Mouse (Mus musculus): ENCODE measurements around the gene Frem2. TPM values are rescaled to one million over a fixed set of nuclear protein-coding genes. Genes with fewer than 3 reads are reported as not detected.

Gene Frem2
- total RNA-seq, 2 experiments from 2014 or later, result 1.4 to 2.2 TPM

DNA sequence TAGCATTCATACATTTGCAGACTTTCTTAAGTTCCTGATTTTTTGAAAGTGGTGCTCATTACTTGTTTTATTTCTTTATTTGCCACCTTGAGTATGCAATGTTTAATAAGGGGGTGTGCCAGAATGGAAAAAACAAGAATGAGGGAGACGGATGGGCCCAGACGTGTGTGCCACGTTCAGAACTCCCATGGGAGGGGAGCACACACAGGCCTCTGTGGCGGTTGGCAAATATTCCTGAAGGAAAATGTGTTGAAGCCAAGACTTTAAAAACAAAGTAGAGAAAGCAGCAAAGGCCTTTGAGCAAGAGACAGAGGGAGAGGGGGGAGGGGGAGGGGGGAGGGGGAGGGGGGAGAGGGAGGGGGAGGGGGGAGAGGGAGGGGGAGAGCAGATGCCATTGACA lies 47.3 kb downstream of the Frem2 start:
- no peak overlapping the region for H3K27ac ChIP-seq
- DNase-seq (ENCODE audit: extremely low spot score in 1 of 2, low spot score in 2 of 2), result no peak
- no peak for TF ChIP-seq CTCF (IDR thresholded peaks at IDR 0.05)
- H3K4me3 ChIP-seq, result no peak overlapping the region
- intact Hi-C loops (cut with DNase I), result no loop called here

DNA sequence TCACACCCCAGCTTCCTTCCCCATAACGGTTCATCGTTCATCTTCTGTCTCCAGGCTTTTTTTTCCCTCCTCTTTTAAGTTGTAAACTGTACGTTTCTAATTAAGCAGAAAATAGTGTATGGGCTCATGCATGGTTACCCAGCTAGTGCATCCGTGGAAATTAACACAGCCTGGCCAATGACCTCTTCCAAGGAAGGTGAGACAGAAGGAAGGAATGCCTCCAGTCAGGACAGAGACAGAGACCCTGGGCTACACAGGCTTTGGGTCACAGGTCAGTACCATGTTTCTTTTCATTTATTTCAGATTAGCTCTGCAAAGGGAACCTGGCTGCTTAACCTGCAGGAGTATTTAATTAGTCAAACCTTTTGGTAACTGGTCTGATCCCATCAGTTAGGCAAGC lies 57.0 kb downstream of the Frem2 start:
- intact Hi-C loops (cut with DNase I), result no loop called here
- no peak overlapping the region for H3K4me3 ChIP-seq
- no peak for TF ChIP-seq CTCF (IDR thresholded peaks at IDR 0.05)
- no peak for DNase-seq (ENCODE audit: extremely low spot score in 1 of 2, low spot score in 2 of 2)
- H3K27ac ChIP-seq, result no peak overlapping the region

DNA sequence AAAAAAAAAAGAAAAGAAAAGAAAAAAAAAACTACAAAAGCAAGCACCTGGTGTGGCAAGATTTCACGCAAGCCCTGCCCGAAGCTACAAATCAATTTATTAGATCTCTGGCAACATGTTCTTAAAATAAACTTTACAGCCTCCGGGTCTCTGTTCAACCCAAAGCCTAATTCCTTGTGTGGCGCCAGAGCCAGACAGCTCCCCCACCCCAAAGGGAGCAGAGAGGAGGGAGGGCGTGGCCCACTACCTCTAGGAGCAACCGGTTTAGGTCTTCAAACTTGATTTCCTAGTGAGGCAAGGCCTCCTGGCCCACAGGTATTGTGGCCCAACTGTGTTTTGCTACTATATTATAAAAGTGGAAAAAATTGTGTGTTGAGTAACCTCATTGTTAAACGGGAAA lies 57.8 kb downstream of the Frem2 start:
- intact Hi-C loops (cut with DNase I), result loop anchor here (10.0 kb wide), 1 partner anchor 715 kb away; no protein-coding TSS in a partner anchor
- no peak overlapping the region for H3K4me3 ChIP-seq

DNA sequence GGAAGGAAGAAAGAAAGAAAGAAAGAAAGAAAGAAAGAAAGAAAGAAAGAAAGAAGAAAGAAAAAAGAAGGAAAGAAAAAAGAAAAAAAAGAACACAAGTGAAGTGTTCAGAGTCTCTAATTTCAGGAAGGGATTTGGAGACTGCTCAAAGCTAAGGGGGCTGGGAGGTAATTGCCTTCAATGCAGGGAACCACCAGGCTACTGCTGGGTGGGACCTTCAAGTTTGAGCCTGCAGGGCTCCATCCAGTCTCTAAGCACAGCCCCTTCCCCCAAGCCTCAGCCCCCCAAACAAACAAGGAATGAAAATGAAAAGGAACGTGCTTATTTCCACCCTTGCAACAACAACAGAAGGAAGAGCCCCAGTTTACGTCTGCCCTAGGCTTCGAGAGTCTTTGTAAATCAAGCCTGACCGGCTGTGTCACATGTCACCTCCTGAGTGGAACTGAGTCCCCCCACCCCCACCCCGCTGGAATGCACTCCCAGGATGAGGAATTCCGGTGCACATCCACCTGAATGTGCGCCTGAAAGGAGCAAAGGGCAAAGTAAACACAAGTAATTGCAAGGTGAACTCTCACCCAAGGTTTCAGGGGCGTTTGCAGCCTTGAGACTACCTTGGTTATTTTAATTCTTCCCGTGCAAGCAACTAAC lies 58.9 kb downstream of the Frem2 start:
- TF ChIP-seq CTCF (IDR thresholded peaks at IDR 0.05), result no peak
- intact Hi-C loops (cut with DNase I), result loop anchor here (10.0 kb wide), 1 partner anchor 717 kb away; no protein-coding TSS in a partner anchor
- H3K4me3 ChIP-seq, result no peak overlapping the region
- H3K27ac ChIP-seq, result no peak overlapping the region
- no peak for DNase-seq (ENCODE audit: extremely low spot score in 1 of 2, low spot score in 2 of 2)

More for the DNA sequence above, 57.8 kb downstream of the Frem2 start:
- H3K27ac ChIP-seq, result no peak overlapping the region
- DNase-seq (ENCODE audit: extremely low spot score in 1 of 2, low spot score in 2 of 2), result no peak
- no peak for TF ChIP-seq CTCF (IDR thresholded peaks at IDR 0.05)

DNA sequence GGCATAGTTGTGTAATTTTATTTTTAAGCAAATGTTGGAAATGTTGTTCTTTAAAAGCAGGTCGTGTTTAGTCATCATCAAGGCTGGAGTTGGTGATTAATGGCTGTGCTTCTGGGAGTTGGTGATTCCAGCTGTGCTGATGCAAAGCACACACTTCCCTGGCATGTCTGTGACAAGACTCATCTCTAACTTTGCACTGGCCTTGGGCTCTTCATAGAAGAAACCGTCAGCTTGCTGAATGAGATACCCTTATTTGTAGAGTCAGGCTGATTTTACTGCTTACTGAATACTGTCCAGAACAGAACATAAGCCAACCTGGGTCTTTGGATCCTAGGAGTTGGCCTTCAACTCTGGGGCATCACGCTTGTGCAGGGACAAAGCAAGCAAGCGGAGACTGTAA lies 62.7 kb downstream of the Frem2 start:
- DNase-seq (ENCODE audit: extremely low spot score in 1 of 2, low spot score in 2 of 2), result no peak
- no peak overlapping the region for H3K4me3 ChIP-seq
- no peak for TF ChIP-seq CTCF (IDR thresholded peaks at IDR 0.05)
- H3K27ac ChIP-seq, result no peak overlapping the region
- intact Hi-C loops (cut with DNase I), result loop anchor here (10.0 kb wide), 1 partner anchor 720 kb away; no protein-coding TSS in a partner anchor

DNA sequence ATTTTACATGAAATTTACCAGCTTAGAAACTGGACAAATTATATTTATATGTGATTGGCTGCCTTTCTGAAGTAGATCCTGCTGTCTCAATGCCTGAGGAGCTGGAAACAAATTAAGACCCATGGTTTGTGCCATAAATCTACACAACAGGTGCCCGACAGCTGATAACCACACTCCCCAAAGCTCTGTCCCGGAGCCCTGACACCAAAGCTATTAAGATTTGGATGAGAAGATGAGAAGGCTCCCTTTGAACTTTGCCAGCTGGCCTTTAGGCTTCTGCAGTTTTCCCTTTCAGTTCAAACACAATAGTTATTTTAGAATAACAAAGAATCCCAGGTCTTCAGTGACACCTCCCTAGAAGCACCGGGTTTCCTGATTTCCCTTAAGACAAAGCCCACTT lies 63.4 kb downstream of the Frem2 start:
- Histone ChIP-seq H3K27ac (no peak overlapping the region), H3K4me3 (no peak overlapping the region)
- DNase-seq (ENCODE audit: extremely low spot score in 1 of 2, low spot score in 2 of 2), result no peak
- intact Hi-C loops (cut with DNase I), result loop anchor here (10.0 kb wide), 1 partner anchor 721 kb away; no protein-coding TSS in a partner anchor
- TF ChIP-seq CTCF (IDR thresholded peaks at IDR 0.05), result no peak

DNA sequence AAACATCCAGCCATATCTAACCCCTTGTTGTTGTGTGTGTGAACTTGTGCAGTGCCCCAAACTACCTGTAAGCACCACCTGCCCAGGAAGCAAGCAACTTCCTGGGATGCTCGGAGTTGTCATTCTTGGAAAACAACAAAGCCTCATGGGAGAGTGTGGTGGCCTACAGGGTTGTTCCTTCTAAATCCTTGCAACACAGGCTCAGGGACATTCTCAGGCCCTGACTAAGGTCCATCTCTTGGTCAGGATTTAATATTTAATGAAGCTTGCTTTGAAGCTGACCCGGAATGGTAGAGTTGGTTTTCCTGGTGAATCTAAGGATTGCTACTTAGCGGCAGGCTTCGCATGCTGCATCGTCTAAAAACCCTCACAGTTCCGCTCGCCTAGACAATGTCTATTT lies 65.1 kb downstream of the Frem2 start:
- intact Hi-C loops (cut with DNase I), result loop anchor here (10.0 kb wide), 1 partner anchor 723 kb away; no protein-coding TSS in a partner anchor
- no peak for DNase-seq (ENCODE audit: extremely low spot score in 1 of 2, low spot score in 2 of 2)
- Histone ChIP-seq H3K4me3 (no peak overlapping the region), H3K27ac (no peak overlapping the region)
- no peak for TF ChIP-seq CTCF (IDR thresholded peaks at IDR 0.05)

DNA sequence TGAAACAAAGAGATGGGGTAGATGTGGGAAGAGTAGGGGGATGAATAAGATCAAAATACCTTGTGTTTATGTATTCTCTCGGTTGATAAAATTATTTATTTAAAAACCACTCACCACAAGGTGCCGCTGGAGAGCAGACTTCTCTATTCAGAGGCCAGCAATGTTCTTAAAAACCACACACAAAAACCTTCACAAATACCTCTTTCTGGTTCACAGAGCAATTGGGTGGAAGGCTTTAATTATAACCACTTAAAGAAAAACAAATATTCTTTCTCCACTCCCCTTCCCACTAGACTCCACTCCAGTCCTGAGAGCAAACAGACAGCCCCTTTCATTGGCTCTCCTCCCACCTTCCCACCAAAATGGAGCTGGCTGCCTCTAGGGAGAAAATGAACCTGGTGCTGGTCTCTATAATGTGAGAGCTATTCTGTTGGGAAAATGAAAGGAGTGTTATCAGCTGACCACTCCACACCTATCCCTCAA lies 67.0 kb downstream of the Frem2 start:
- intact Hi-C loops (cut with DNase I), result loop anchor here (1.0 to 10.0 kb wide), 3 partner anchors 68 to 725 kb away; no protein-coding TSS in a partner anchor
- peak; percentile 75 for TF ChIP-seq CTCF (IDR thresholded peaks at IDR 0.05)
- Histone ChIP-seq H3K27ac (no peak overlapping the region), H3K4me3 (no peak overlapping the region)
- DNase-seq (ENCODE audit: extremely low spot score in 1 of 2, low spot score in 2 of 2), result peak; percentile 49 to 58

DNA sequence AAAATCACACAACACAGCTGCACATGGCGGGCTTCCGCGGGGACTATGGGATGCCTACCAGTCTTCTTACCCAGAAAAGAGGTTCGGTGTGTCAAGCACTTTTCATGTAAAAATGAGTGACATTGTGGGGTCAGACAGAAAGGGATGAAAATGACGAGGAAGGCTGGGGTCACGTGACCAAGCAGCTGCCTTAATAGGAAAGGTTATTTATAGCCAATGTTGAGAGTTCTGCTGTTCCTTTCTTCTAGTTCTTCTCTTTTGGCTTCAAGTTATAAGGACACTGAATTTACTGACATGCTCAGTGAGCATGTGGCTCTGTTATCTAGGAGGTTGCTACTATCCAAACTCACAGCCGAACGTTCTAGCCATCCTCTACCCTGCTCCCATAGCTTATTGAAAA lies 73.9 kb downstream of the Frem2 start:
- no peak for DNase-seq (ENCODE audit: extremely low spot score in 1 of 2, low spot score in 2 of 2)
- Histone ChIP-seq H3K4me3 (no peak overlapping the region), H3K27ac (no peak overlapping the region)
- no peak for TF ChIP-seq CTCF (IDR thresholded peaks at IDR 0.05)
- intact Hi-C loops (cut with DNase I), result loop anchor here (10.0 kb wide), 1 partner anchor 572 kb away; the partner anchor contains the start of gene Trpc4

DNA sequence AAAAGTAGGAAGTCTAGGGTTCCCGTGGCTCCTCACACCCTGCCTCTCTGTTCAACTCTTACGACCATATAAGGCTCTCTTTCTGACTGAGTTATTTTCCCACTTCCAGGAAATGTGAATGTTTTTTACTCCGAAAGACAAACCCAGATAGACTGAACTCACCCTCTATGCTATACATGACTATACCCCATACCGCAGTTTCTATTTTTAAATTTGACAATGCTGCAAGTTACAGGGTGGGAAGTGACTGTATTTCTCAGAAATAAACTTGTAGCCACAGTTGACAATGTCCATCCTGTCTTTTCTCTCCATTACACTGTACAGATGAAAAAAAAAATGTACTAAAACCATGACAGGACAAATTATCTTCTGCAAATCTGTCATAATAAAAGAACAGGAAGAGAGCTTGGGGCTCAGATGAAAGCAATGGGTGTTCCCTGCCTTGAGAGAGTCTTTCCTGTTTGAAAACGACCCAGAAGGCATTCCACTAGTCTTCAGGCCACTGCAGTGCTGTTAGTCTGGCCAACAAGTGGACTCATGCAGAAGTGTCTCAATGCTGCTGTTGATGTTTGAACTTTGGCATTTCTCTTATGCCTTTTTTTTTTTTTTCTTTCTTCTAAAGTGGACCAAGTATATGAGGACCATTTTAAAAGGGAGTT lies 76.4 kb downstream of the Frem2 start:
- no peak for TF ChIP-seq CTCF (IDR thresholded peaks at IDR 0.05)
- Histone ChIP-seq H3K27ac (no peak overlapping the region), H3K4me3 (no peak overlapping the region)
- intact Hi-C loops (cut with DNase I), result loop anchor here (10.0 kb wide), 1 partner anchor 574 kb away; the partner anchor contains the start of gene Trpc4
- DNase-seq (ENCODE audit: extremely low spot score in 1 of 2, low spot score in 2 of 2), result no peak

DNA sequence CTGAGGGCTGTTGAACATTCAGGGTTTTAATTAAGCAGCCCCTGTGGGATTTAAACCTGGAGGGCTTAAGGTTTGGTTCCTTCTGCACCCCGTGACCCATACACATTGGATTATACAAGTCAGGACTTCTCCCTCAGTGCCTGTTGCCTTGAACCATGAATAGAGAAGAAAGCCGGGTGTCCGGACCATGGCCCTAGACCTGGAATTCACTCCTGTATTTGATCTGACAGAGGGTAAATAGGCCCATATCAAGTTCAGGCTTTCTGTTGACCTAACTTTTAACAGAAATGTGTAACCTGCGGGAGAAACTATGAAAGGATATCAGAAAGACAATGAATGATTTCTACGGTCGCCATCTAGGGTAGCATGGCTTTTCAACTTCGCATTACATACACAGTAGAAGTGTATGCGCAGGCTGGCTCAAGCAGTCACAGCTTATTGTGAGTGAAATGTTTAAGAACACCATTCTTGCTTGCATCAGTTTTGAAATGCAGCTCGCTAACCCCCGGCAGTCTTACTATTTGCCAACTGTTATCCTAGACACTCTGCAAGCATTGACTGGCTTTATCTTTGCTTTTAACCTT lies 77.9 kb downstream of the Frem2 start:
- TF ChIP-seq CTCF (IDR thresholded peaks at IDR 0.05), result no peak
- intact Hi-C loops (cut with DNase I), result no loop called here

More for the DNA sequence above, 77.9 kb downstream of the Frem2 start:
- no peak for DNase-seq (ENCODE audit: extremely low spot score in 1 of 2, low spot score in 2 of 2)
- Histone ChIP-seq H3K27ac (no peak overlapping the region), H3K4me3 (no peak overlapping the region)
